Mouse (Mus musculus): Measurements from ENCODE around the gene Etv6. TPM values are rescaled to one million over a fixed set of nuclear protein-coding genes. Genes with fewer than 3 reads are reported as not detected.

Gene Etv6
- polyA plus RNA-seq, 1 experiment from 2014 or later = 14.7 TPM

DNA sequence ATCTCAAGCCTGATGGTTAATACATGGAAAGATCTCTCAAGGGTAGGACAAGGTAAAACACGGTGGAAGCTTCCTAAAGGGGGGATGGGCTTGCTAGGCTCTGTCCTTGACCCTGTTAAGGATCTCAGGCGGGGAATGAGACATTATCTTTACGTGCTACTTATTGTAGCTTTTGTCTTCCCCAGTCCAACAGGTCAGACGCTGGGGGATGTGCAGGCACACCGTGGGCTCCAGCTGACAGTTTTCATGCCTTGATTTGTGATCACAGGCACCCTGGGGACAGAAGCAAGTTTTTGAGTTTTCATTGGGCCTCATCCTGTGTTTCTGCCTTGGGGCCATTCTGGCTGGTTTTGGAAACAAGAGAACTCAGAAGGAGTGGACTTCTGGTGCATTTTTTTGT, 10.6 kb downstream of the Etv6 start:
- WGBS = 38% methylated on average over 5 of the region's 5 CpGs
- Histone ChIP-seq H3K4me3 (no peak overlapping the region), H3K4me2 (no peak overlapping the region), H3K27ac (no peak overlapping the region), H3K36me3 (no peaks in the 10 kb centered on the region), H3K9me3 (no peaks in the 10 kb centered on the region), H3K27me3 (no peaks in the 10 kb centered on the region), H3K9ac (no peak overlapping the region), H3K4me1 (peaks cover 62% of the 10 kb centered on the region)
- no peak for ATAC-seq (ENCODE audit: borderline replicate concordance, extremely low read depth, low FRiP score, low TSS enrichment)

DNA sequence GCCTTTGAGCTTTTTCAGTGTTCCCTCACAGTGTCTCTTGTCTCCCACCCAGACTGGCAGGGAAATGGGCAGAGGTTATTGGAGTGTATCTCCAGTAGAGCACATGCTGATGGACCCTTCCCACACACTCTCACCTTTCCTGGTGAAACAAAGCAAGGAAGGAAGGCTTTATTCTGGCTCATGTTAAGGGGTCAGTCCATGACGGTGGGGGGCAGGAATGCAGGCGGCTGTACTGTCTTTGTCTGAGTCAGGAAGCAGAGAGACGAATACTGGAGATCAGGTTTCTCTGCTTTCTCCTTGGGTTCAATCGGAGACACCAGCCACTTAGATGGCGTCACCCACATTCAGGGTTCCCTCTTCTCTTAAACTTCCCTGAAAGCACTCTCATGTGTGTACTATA, 11.7 kb downstream of the Etv6 start:
- 44% methylated on average over 5 of the region's 5 CpGs for WGBS
- Histone ChIP-seq H3K9me3 (no peaks in the 10 kb centered on the region), H3K9ac (no peak overlapping the region), H3K4me3 (no peak overlapping the region), H3K27me3 (no peaks in the 10 kb centered on the region), H3K4me1 (peaks cover 55% of the 10 kb centered on the region), H3K4me2 (no peak overlapping the region), H3K36me3 (no peaks in the 10 kb centered on the region), H3K27ac (no peak overlapping the region)
- ATAC-seq (ENCODE audit: borderline replicate concordance, extremely low read depth, low FRiP score, low TSS enrichment) = no peak

DNA sequence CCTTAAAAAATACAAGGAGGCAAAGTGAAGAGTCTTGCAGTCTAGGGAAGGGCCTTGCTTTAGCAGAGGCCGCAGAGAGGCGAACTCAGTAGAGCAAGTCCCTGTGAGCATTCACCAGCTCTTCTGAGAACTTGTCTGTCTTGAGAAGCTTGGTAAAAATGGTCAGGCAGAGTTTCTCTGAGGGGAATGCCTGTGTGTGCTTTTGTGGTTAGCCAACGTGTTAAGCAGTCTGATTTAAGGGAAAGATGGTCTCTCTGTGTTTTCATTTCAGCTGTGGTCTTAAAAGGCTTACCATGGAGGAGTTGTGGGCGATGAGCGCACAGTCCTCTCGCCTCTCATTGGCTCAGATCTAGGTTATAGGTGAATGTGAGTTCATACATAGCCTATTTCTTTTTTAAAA, 12.5 kb downstream of the Etv6 start:
- Histone ChIP-seq H3K4me2 (no peak overlapping the region), H3K4me3 (no peak overlapping the region), H3K4me1 (peaks cover 52% of the 10 kb centered on the region), H3K27me3 (no peaks in the 10 kb centered on the region), H3K36me3 (no peaks in the 10 kb centered on the region), H3K9me3 (no peaks in the 10 kb centered on the region), H3K9ac (no peak overlapping the region), H3K27ac (no peak overlapping the region)
- ATAC-seq (ENCODE audit: borderline replicate concordance, extremely low read depth, low FRiP score, low TSS enrichment) = no peak
- WGBS = 86% methylated on average over 6 of the region's 6 CpGs

DNA sequence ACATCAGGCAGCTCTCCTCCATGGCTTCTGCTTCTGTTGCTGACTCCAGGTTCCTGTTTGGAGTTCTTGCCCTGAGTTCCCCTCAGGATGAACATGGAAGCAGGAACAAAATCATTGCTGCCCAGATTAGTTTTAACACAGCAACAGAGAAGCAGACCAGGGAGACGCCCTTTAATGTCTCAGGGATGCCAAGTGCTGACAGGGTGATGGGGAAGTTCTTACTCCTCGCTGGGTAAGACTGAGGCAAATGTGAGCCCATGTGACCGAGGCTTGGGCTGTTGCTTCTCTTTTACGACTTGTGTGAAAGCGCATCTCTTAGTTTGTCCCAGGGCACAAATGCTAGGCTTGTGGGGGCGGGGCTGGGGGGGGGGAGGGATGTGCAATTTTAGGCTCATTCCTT, 13.5 kb downstream of the Etv6 start:
- no peak for ATAC-seq (ENCODE audit: borderline replicate concordance, extremely low read depth, low FRiP score, low TSS enrichment)
- no peaks in the 10 kb centered on the region for H3K27me3 ChIP-seq
- H3K9ac ChIP-seq = no peak overlapping the region
- no peak overlapping the region for H3K4me2 ChIP-seq
- H3K4me1 ChIP-seq = peaks cover 46% of the 10 kb centered on the region
- WGBS = 88% methylated on average over 6 of the region's 6 CpGs
- no peaks in the 10 kb centered on the region for H3K36me3 ChIP-seq
- no peak overlapping the region for H3K4me3 ChIP-seq
- no peaks in the 10 kb centered on the region for H3K9me3 ChIP-seq
- no peak overlapping the region for H3K27ac ChIP-seq

DNA sequence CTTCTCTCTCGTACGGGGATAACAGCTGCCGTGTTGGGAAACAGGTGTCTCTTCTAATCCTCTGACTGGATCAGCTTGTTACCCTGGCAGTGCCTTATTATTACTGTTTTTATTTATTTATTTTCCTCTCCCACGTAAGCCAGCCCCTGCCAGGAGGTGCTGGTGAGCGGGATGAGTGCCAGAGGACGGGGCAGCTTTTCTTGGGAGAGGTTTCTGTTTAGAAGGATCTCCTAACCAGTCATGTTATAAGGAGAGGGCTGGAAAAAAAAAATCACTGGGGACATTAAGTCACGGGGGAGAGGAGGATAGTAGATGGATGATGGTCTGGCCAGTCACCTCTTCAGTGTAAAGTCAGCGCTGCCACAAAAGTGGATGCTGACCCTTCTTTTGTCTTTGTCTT, 15.0 kb downstream of the Etv6 start:
- Histone ChIP-seq H3K27me3 (no peaks in the 10 kb centered on the region), H3K27ac (no peak overlapping the region), H3K4me3 (no peak overlapping the region), H3K9me3 (no peaks in the 10 kb centered on the region), H3K4me2 (no peak overlapping the region), H3K36me3 (no peaks in the 10 kb centered on the region), H3K9ac (no peak overlapping the region), H3K4me1 (peaks cover 32% of the 10 kb centered on the region)
- no peak for ATAC-seq (ENCODE audit: borderline replicate concordance, extremely low read depth, low FRiP score, low TSS enrichment)
- WGBS = 84% methylated on average over 8 of the region's 8 CpGs

DNA sequence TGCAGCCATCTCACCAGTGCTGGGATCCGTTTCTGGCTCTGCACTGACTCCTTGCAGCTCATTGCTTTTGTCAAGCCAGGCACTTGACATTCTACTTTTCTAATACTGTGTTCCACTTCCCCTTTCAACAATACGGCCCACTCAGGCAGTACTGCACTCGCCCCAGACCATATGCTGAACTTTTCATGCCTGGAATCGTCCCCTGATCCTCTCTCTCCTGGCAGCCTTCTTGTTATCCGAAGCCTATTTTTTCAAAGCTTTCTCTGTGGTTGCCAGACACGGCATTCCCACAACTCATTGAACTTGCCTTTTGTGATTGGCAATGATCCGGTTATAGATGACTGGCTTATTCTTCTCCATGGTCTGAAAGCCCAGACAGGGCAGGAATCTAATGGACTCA, 16.4 kb downstream of the Etv6 start:
- Histone ChIP-seq H3K9me3 (no peaks in the 10 kb centered on the region), H3K4me2 (no peak overlapping the region), H3K36me3 (no peaks in the 10 kb centered on the region), H3K4me3 (no peak overlapping the region), H3K27me3 (no peaks in the 10 kb centered on the region), H3K27ac (no peak overlapping the region), H3K4me1 (peaks cover 21% of the 10 kb centered on the region), H3K9ac (no peak overlapping the region)
- 69% methylated on average over 7 of the region's 7 CpGs for WGBS
- no peak for ATAC-seq (ENCODE audit: borderline replicate concordance, extremely low read depth, low FRiP score, low TSS enrichment)

DNA sequence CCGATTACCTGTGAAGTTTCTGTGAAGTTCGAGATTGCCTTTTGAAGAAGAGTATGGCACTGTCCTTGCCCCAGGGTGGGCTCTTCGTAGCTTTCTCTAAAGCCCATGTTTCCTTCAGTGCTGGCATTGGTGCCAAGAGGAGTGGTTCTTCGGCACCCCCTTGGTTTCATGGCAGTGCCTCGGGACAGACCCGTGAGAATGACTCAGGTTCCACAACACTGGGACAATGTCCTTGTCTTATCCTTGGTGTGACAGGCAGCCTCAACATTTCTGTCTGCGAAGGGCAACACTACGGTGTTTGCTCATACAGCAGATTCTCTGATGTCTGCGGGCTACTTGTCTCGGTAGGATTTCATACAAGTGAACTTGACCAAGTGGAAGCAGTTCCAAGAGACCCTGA, 17.6 kb downstream of the Etv6 start:
- Histone ChIP-seq H3K4me2 (no peak overlapping the region), H3K27me3 (no peaks in the 10 kb centered on the region), H3K27ac (no peak overlapping the region), H3K4me1 (peaks cover 18% of the 10 kb centered on the region; the same call in 1 of the 2 replicates), H3K9me3 (no peaks in the 10 kb centered on the region), H3K36me3 (no peaks in the 10 kb centered on the region), H3K4me3 (no peak overlapping the region), H3K9ac (no peak overlapping the region)
- 84% methylated on average over 10 of the region's 10 CpGs for WGBS
- ATAC-seq (ENCODE audit: borderline replicate concordance, extremely low read depth, low FRiP score, low TSS enrichment) = no peak

DNA sequence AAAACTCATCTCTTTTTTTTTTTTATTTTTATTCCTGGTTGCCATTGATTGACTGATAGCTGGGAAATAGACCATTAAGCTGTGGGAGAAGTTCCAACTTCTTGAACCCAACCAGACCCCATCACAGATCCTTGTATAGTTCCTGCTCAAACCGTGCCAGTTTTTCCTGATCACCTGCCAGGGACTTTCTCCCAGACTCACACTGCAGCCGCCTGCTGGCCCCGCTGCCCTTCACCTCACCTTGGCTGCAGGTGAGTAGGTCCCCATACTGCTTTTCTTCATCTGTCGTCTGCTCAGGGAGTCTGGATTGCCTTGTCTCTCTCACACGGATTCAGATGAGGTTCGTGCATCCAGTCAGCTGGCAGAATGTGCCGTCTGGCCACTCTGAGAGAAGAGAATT, 18.1 kb downstream of the Etv6 start:
- H3K4me2 ChIP-seq = no peak overlapping the region
- no peak for ATAC-seq (ENCODE audit: borderline replicate concordance, extremely low read depth, low FRiP score, low TSS enrichment)
- H3K9ac ChIP-seq = no peak overlapping the region

DNA sequence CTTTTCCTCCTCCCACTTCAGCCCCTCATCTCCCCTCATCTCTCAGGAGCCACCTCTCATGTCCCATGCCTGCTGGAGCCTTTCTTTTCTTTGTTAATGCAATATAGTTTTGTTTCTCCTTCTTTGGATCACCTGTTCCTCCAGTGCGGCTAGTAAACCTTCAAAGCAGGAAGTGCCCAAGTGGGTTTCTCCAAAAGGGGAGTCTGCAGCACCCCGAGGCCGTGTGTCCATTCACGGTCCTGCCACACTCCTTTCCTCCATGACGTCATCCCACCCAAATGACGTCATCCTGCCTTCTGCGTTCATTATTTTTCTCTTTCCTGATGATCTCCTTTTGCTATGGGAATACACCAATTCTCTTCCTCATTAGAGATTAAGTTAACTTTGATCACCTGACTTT, 20.1 kb downstream of the Etv6 start:
- WGBS = 67% methylated on average over 7 of the region's 7 CpGs
- H3K36me3 ChIP-seq = no peaks in the 10 kb centered on the region
- H3K27ac ChIP-seq = no peak overlapping the region

More for the DNA sequence above, 18.1 kb downstream of the Etv6 start:
- 67% methylated on average over 7 of the region's 7 CpGs for WGBS
- Histone ChIP-seq H3K4me1 (peaks cover 17% of the 10 kb centered on the region; the same call in 1 of the 2 replicates), H3K36me3 (no peaks in the 10 kb centered on the region), H3K27me3 (no peaks in the 10 kb centered on the region), H3K4me3 (no peak overlapping the region), H3K27ac (no peak overlapping the region), H3K9me3 (no peaks in the 10 kb centered on the region)

DNA sequence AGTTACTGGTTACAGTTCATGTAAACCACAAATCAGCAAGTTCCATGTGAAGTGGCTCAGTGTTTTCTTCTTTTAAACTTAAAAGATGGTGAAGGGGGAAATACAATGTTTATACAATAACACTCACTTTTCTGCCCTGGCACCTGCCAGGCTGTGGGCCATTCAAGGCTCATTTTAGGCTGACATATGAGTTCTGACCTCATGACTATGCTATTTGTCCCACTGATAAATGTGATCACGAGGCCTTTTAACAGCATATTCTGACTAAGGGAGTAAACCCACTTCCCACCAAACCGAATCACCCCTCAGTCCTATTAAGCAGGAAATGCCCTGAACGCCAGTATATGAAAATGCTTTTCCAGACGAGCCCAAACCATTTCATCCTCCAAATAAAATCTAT, 23.0 kb downstream of the Etv6 start:
- H3K4me3 ChIP-seq = no peak overlapping the region
- no peak for ATAC-seq (ENCODE audit: borderline replicate concordance, extremely low read depth, low FRiP score, low TSS enrichment)
- WGBS = 56% methylated on average over 4 of the region's 4 CpGs
- H3K9me3 ChIP-seq = no peaks in the 10 kb centered on the region
- H3K4me2 ChIP-seq = no peak overlapping the region
- peaks cover 19% of the 10 kb centered on the region; the same call in 1 of the 2 replicates for H3K4me1 ChIP-seq
- no peaks in the 10 kb centered on the region for H3K27me3 ChIP-seq
- H3K9ac ChIP-seq = no peak overlapping the region
- H3K36me3 ChIP-seq = no peaks in the 10 kb centered on the region
- H3K27ac ChIP-seq = no peak overlapping the region

More for the DNA sequence above, 20.1 kb downstream of the Etv6 start:
- Histone ChIP-seq H3K9me3 (no peaks in the 10 kb centered on the region), H3K4me2 (no peak overlapping the region), H3K4me3 (no peak overlapping the region), H3K9ac (no peak overlapping the region), H3K4me1 (peaks cover 20% of the 10 kb centered on the region; the same call in 1 of the 2 replicates), H3K27me3 (no peaks in the 10 kb centered on the region)
- no peak for ATAC-seq (ENCODE audit: borderline replicate concordance, extremely low read depth, low FRiP score, low TSS enrichment)

DNA sequence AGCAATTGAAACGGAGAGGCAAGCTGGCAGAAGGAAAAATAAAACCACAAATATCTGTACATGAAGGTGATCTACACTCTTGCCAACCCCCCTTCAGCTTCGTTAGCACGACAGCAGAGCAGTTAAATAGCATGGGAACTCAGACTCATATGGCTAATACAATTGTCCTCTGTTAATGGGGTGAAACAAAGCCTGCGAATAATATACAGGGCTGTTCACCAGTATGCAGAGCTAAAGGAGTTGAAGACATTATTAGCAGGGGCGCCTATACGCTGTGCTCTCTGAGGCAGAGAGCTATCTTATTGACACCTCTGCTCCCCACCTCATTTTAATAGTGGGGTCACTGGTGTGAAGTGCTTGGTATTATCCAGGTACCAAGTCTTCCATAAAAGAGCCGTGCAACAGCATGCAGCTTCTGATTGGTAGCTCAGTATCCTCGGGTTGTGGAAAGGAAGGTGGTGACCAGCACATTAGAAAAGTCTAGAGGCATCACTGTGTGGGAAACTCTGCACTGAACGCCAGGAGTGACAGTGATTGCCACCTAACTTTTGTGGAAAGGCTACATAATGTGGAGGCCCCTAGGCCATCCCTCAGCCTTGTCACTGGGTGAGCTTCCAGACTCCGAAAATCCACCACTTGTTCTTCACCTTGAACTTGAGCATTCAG, 23.5 kb downstream of the Etv6 start:
- 81% methylated on average over 10 of the region's 10 CpGs for WGBS
- no peak overlapping the region for H3K27ac ChIP-seq
- H3K27me3 ChIP-seq = no peaks in the 10 kb centered on the region
- H3K36me3 ChIP-seq = no peaks in the 10 kb centered on the region
- no peak overlapping the region for H3K4me3 ChIP-seq
- no peaks in the 10 kb centered on the region for H3K9me3 ChIP-seq
- H3K9ac ChIP-seq = no peak overlapping the region
- H3K4me2 ChIP-seq = no peak overlapping the region
- no peak for ATAC-seq (ENCODE audit: borderline replicate concordance, extremely low read depth, low FRiP score, low TSS enrichment)
- peaks cover 19% of the 10 kb centered on the region; the same call in 1 of the 2 replicates for H3K4me1 ChIP-seq

DNA sequence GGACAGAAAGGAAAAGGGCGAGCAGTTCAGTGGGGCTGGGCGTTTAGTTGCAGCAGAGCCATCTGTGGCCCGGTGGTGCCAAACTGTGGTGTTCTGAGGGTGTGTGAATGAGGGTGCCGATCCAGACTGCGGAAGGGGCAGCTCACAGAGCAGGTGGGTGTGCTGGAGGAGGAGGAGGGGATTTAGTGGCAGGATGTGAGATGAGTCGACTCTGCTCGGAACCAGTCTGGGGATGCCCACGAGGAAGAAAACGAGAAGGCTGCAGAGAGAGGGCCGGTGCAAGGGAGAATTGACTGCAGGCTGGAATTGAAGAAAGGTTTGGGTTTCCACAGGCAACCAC, 24.0 kb downstream of the Etv6 start:
- no peak overlapping the region for H3K27ac ChIP-seq
- WGBS = 64% methylated on average over 10 of the region's 10 CpGs
- H3K9me3 ChIP-seq = no peaks in the 10 kb centered on the region
- ATAC-seq (ENCODE audit: borderline replicate concordance, extremely low read depth, low FRiP score, low TSS enrichment) = no peak
- no peak overlapping the region for H3K9ac ChIP-seq
- H3K4me3 ChIP-seq = no peak overlapping the region
- no peaks in the 10 kb centered on the region for H3K36me3 ChIP-seq
- no peaks in the 10 kb centered on the region for H3K27me3 ChIP-seq
- no peak overlapping the region for H3K4me2 ChIP-seq
- H3K4me1 ChIP-seq = peaks cover 19% of the 10 kb centered on the region; the same call in 1 of the 2 replicates

DNA sequence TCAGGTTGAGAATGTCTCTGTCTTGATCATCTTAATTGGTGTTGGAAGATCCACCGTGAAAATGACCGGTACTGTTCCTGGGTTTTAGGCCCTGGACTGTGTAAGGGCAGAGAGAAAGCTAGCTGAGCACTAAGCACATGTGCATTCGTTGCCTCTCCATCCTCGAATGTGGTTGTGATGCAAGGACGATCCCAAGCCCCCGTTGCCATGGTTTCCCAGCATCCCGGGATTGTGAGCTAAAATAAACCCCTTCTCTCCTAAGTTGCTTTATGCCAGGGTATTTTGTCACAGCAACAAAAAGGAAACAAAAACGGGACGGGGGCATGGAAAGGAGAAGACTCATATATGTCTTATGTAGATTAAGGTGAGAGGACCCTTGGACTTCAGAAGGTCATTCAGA, 24.5 kb downstream of the Etv6 start:
- H3K36me3 ChIP-seq = no peaks in the 10 kb centered on the region
- no peak overlapping the region for H3K4me3 ChIP-seq
- ATAC-seq (ENCODE audit: borderline replicate concordance, extremely low read depth, low FRiP score, low TSS enrichment) = no peak
- no peak overlapping the region for H3K4me2 ChIP-seq
- no peaks in the 10 kb centered on the region for H3K27me3 ChIP-seq
- no peak overlapping the region for H3K27ac ChIP-seq
- 73% methylated on average over 9 of the region's 9 CpGs for WGBS
- H3K4me1 ChIP-seq = peaks cover 19% of the 10 kb centered on the region; the same call in 1 of the 2 replicates
- no peak overlapping the region for H3K9ac ChIP-seq
- no peaks in the 10 kb centered on the region for H3K9me3 ChIP-seq

Data from lung, embryonic 15.5 days (tissue).